Mouse (Mus musculus) left cerebral cortex, postnatal 4 days (tissue): ENCODE results near the gene Zfp30. TPM values are rescaled to one million over a fixed set of nuclear protein-coding genes. Genes with fewer than 3 reads are reported as not detected.

Experiments used
- DNase-seq: peaks from one replicate; pipeline ENCODE4 v3.0.0-alpha.2; 2022
- intact Hi-C: fragments of 180-260 bp; cut with DNase I; formaldehyde crosslinking; loops from one replicate; pipeline ENCODE4 v1.15.1; 2025
- total RNA-seq, 2 experiments: library from RNA; stranded (reverse); gene quantifications; 2 replicates each; pipeline ENCODE4 v1.2.3; 2021

The Zfp30 gene
- 10 to 100 TPM; 12.0 to 13.1 TPM for total RNA-seq

GRCm38 (mm10) chr7:29783871-29784551 is at the start of gene Zfp30:
TSS of gene Zfp30 (plus strand) at chr7:29783998.
- intact Hi-C loops: no loop called here
- DNase-seq: peak; percentile 94

DNA sequence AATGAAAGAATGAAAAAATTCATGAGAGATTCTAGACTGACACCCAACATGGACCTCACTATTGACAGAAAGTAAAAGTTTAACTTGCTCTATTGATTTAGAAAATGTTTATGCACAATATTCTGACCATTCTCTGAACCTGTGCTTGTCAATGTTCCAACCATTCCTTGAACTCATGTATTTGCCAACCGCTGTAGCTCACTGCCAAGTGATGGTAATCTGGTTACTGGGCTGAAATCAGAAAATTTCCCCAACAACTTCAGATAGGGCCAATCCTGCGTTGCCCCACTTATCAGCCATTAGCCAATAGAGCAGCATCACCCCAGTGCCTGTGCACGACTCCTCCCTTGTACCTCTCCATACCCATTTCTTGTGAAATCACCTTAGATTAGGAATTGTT is 41.5 kb upstream of the Zfp30 start:
- no peak for DNase-seq
- intact Hi-C loops: no loop called here

- DNase-seq: no peak
- intact Hi-C loops: no loop called here
Measured at GRCm38 (mm10) chr7:29760476-29760875, 23.3 kb upstream of the Zfp30 start.

DNA sequence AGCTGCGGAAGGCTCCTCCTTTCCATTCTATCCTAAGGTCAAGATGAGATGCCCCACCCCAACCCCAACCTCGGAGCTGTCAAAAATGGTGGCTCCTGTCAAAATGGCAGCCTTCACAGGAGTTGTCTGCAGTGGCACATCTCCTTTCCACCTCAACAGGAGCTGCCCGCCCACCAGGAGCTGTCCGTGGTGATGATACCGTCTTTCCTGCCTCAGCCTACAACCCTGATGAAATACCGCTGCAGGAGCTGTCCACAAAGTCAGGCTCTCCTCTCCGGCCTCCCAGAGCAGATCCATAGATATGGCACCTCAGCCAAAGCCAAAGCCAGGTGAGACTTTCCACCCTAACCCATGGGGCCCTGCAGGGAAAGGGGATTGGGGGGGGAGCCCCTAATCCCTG is 19.1 kb upstream of the Zfp30 start:
- intact Hi-C loops: no loop called here

GRCm38 (mm10) chr7:29767058-29767686 is 16.6 kb upstream of the Zfp30 start:
- intact Hi-C loops: no loop called here
- DNase-seq: peak; percentile 72

More for the DNA sequence above, 19.1 kb upstream of the Zfp30 start:
- no peak for DNase-seq

DNA sequence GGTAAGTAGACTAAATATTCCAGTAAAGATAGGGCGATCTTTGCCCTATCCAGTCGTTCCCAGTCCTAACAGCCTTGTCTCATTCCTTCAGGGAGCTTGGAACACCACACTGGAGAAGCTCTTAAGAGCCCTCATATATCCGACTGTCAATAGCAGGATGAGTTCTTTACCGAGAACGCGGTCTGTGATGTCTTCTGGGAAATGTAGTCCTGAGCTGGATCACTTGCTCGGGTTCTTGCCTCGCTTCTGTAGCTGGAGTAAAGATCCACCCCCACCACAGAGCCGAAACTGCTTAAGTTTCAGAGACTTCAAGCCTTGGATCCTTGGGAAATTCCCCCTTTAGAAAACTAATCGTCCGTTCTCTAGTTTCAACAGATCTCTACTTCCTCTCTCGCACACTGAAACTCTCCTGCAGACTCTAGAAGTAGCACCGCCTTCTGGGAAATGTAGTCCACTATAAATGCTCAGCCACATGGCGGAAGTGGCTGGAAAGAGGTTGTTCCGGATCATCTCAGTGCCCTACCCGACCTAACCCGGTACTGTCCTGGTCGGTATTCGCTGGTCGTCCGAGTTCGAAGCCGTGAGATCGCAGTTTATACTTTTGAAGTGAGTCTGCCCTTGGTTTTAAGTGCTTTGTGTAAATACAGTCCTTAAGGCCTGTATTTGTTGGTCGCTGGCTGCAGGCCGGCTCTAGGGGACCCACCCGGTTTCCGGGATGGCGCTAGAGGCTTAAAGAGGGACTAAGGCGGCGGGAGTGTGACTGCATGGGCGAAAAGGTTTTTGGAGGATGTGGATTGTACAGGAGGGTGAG is 15.5 kb upstream of the Zfp30 start, which contains the start of gene Zfp84:
Zfp84 (plus strand) TSS at position 463 of the 811 bp plus-strand sequence.
- peak; percentile 81 for DNase-seq
- intact Hi-C loops: no loop called here

DNA sequence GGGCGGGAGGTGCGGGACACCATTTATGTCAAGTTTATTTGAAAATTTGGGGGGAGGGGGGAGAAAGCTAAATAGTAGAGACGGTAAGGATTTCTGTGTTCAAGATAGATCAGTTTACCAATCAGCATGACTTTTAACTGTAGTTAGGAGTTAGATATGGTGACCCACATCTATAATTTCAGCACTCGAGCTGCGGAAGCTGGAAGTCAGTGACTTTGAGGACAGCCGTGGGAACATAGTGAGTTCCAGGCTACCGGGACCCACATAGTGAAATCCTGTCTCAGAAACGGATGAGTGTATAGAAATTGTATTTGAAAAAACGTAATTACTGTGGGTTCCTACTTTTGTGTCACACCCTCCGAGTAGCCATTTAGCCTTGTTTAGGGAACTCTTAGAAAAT is 14.8 kb upstream of the Zfp30 start:
- DNase-seq: no peak
- intact Hi-C loops: no loop called here

DNA sequence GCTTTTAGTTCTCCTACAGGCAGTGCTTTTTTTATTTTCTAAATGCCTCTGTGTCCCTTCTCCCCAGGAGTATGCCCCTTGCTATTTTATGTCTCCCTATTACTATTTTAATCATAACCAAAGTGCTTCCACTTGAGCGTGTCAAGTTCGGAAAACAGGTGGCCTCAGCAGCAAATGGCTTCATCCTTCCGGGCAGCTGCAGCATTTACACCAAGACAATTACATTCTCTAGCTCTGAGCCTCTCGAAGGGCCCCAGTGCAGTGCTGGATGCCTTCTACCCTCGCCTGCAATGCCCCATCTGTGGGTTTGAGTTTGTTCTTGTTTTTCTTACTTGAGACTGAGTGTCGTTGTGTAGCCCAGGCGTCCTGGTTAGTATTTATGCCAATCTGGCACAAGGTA is 10.3 kb upstream of the Zfp30 start:
- intact Hi-C loops: no loop called here

GRCm38 (mm10) chr7:29774371-29774770 is 9.4 kb upstream of the Zfp30 start:
- intact Hi-C loops: no loop called here
- no peak for DNase-seq

More for the DNA sequence above, 10.3 kb upstream of the Zfp30 start:
- DNase-seq: no peak

DNA sequence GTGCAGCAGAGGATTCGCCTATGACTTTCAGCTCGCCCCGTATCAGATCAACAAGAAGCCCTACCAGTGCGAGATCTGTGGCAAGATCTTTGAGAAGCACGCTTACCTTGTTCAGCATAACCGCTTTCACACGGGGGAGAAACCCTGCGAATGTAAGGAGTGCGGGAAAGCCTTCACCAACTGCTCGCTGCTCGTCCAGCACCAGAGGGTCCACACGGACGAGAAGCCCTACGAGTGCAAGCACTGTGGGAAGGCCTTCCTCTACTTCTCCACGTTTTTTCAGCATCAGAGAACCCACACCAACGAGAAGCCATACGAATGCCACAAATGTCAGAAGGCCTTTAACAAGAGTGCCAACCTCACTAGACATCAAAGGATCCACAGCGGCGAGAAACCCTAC is 7.2 kb upstream of the Zfp30 start:
- no peak for DNase-seq
- intact Hi-C loops: no loop called here

DNA sequence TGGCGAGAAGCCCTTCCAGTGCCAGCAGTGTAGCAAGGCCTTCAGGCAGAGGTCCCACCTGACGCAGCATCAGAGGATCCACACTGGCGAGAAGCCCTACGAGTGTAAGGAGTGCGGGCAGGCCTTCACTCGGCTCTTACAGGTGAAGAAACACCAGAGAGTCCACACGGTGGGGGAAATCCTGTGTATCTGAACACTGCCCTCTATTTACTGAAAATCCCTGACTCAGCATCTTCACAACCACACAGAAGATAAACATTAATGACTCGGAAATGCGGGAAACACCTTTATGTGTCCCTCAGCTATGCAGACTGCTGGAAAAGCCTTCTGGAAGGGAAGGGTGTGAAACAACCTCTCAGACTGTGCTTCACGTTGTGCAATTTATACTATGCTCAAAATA is 6.4 kb upstream of the Zfp30 start:
- no peak for DNase-seq
- intact Hi-C loops: no loop called here

DNA sequence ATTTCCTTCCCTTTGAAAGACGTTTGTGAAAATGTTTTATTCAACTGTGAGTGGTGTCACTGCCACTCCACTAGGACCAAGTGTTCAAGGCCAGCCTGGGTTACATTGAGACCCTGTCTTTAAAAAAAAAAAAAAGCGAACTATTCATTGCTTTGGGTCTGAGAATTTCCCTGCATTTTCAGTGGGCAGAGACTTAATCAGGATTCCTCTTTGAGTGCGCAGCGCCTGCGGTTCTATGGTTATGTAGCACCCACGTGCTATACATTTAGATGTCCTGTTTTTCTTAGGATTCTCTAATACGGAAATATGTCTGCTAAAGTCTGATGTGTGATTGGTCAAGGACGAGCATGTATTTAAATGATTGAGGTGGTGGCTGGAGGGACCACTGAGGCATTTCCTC is 1.2 kb downstream of the Zfp30 start:
- intact Hi-C loops: no loop called here
- DNase-seq: no peak

- DNase-seq: no peak
- intact Hi-C loops: no loop called here
Measured at GRCm38 (mm10) chr7:29785888-29786287, 2.1 kb downstream of the Zfp30 start.

DNA sequence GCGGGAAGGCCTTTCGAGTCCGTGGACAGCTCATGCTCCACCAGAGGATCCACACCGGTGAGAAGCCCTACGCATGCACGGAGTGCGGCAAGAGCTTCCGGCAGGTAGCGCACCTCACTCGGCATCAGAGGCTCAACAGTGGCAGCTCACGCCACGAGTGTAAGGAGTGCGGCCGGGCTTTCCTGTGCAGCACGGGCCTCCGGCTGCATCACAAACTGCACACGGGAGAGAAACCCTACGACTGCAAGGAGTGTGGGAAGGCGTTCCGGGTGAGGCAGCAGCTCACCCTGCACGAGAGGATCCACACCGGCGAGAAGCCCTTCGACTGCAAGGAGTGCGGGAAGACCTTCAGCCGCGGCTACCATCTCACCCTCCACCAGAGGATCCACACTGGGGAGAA is 9.1 kb downstream of the Zfp30 start:
- no peak for DNase-seq
- intact Hi-C loops: no loop called here

DNA sequence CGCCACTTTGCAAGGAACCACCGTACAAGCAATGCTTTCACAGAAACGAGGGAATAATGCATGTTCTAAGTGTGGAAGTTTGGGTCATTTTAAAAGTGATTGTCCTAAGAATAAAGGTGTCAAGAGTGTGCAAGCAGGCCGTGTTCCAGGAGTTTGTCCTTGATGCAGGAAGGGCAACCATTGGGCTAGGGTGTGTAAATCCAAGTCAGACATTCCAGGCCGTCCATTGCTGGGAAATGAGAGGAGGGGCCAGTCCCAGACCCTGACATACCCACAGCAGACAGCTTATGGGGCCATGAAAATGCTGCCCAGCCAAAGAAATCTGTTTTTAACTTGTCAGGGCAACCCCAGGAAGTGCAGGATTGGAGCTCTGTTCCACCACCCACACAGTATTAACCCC is 23.2 kb downstream of the Zfp30 start:
- DNase-seq: no peak

DNA sequence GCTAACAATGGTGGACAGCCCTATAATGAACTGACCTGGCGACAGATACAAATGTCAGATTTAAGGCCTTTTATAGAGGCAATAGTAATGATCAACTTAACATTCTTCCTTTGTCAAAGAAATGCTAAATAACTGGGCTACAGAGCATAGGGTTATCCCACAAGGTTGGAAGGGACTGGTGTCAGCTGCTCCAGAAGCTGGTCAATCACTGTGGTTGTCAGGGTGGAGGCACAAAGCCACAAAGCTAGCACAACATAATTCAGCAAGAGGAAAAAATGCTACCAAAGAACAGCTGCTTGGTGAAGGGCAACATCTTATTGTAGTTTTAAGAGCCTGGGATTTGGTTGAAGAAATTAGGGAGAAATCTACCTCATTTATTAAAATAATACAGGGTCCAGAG is 28.4 kb downstream of the Zfp30 start:
- intact Hi-C loops: no loop called here

More for the DNA sequence above, 23.2 kb downstream of the Zfp30 start:
- intact Hi-C loops: no loop called here

GRCm38 (mm10) chr7:29814381-29814780 is 30.6 kb downstream of the Zfp30 start:
- DNase-seq: no peak
- intact Hi-C loops: no loop called here

More for the DNA sequence above, 28.4 kb downstream of the Zfp30 start:
- DNase-seq: no peak

DNA sequence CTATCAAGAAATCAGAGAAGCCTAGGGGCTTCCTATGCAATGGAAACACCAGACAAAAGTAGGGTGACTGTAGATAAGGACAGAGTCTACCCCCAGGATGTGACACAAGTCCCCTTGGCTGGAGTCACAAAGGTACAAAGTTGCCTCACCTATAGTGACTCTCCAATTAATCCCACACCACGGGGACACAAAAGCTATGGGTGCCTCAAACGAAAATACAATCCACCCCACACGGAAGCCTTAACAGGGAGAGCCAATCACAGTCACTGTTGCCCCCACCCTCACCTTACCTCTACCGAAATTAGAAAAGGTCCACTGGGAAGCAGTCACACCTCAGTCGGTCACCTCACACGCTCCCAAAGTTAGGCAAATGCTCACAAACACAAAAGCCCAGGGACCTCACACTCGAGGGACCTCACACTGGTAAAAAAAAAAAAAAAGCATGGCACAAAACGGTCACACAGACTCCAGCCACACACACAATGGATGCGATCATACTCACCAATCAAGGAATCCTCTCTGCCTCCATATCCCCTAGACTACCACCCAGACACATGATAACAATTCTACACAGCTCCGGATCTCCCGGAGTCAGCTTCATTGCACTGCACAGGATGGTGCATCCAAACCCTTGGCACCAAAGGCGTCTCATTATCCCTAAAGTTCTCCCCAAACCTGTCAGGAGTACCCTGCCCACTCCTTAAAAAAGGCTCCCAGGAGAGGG is 31.4 kb downstream of the Zfp30 start:
- DNase-seq: no peak
- intact Hi-C loops: no loop called here

DNA sequence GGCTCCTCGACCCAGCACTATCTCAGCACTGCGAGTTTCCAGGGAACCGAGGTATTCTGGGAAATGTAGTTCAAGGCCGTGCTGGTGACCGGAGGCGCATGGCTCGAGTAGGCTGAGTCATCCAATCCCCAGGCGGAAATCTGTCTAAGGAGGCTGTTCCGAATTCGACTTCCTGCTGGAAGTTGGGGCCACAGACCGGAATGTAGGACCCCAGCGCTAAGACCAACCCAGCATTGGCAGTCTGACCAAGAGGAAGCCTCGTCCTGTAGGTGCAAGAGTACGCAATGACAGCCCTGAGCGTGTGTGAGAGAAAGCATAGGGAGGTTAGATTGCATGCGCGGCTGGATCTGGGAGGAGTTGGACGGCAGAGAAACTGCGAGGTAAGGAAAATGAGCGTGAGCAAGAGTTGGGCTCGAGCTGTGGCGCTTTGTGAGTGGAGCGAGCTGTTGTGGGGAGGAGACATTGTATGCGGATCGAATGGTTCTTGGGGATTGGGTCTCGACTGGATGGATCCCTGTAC is 32.2 kb downstream of the Zfp30 start, which contains the start of gene Zfp790:
Zfp790 (plus strand) TSS at position 205 of the 520 bp plus-strand sequence.
- DNase-seq: peak; percentile 87
- intact Hi-C loops: no loop called here

- DNase-seq: peak; percentile 65
- intact Hi-C loops: no loop called here
Measured at GRCm38 (mm10) chr7:29818619-29819254, 34.9 kb downstream of the Zfp30 start.
